Mouse (Mus musculus) liver, adult (tissue): ENCODE results near the gene Uvssa.

ENCODE experiments used
- GATA4 ChIP-seq: IDR thresholded peaks from 2 replicates; pipeline ENCODE4 v1.6.1; 2014; ENCODE audit warnings: mild to moderate bottlenecking, low read length; ENCODE audit not compliant: insufficient replicate concordance

Uvssa gene

DNA sequence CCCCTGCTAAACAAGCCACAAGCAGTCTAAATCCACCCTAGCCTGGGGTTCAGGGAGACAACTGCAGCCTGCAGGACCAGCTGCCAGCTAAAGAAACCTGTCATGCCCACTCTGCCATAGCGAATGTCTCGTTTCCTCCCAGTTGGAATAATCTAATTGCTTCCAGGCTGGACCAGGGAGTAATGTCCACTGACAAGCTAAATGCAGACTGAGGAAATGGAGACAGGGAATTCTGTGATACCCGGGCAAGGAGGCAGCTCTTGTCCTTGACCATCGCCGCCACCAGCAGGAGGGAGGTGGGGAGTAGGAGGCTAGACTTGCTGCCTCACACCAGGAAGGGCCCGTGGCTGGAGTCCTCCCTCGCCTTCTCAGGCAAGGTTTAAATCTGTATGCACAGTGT, 86.0 kb downstream of the Uvssa start:
- no peak for TF ChIP-seq GATA4

DNA sequence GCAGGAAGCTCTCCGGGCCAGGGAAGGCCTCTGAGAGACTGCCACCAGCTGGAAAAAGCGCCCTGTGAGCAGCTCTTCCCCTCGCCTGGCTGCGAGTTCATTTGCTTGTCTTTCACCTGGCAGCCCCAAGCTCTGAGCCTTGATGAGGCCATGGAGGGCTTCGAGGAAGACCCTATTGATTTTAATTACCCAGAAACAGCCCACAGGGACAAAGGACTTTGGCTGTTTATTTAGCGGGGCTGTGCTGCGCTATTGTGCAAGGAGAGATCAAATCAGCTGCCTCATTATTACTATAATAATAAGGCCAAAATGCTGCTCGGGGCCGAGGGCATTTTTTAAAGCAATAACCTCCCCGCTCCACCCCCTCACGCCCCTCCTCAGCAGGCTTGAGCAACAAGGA, 87.1 kb downstream of the Uvssa start:
- no peak for TF ChIP-seq GATA4
